Mouse (Mus musculus) ZHBTc4 (cell line): ENCODE measurements around the gene Twist1.
A peak's percentile ranks its signal among the peaks of the same experiment; 100 is the strongest.

Experiments
- DNase-seq: peaks from one replicate; pipeline ENCODE4 v3.0.0-alpha.2; 2011; ENCODE audit warnings: low read depth, low spot score

The Twist1 gene

DNA sequence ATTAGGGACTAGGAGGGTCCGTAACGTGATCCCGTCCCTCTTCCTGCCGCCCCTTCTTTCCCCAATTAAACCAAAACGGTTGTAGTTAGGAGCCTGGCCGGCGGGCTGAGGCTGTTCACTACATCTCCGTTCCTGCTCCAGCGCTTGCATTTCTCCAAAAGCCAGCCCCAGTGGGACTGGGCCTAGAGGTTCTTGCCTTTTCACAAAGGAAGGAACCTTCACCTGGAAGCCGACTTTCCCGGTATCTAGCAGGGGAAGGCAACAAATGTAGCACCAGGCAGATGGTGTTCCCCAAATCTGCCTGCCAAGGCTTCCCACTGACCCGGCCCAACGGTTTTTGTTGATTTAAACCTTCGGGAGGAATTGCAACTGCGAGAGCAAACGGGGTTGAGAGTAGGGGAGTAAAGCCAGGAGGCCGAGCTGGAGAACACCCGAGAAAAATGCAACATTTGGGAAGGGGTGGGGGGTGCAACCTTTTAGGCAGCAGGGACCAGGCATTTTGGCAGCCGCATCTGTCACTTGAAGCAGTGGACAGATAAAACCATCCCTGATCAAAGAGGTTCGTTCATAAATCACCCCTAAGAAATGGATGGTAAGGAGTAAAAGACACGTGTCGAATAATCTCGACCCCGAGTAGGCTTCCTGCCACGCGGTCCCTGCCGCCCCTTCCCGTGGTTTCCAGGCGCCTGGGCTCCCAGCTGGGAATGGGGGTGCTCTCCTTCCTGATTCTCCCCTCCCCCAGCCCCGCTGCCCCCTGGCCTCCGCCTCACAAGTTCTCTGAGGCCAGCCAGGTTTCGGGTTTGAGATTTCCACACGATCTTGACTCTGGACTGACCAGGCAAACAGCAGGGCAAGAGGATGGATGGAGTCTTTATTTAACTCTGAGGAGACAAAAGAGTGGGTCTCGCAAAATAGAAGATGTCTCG lies 9.3 kb downstream of the Twist1 start:
- peak; percentile 41 for DNase-seq

DNA sequence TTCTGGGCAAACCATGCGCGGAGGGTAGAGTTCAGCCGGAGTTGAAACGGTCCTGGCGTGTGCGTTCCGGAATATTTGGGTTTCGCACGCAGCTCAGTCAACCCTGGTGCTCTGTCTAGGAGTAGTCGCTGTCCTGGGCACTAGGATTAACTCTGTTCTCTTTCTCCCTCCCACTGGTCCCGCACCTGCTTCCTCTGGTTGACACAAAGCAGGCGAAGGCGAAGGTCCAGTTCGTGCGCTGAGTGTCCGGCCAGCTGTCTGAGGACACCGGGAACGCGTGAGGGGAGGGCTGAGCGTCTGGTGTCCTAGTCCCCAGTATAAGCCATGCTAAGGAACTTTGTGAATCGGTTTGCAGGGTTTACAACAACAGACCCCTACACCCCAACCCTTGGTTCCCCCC lies 10.0 kb downstream of the Twist1 start:
- peak; percentile 22 for DNase-seq

DNA sequence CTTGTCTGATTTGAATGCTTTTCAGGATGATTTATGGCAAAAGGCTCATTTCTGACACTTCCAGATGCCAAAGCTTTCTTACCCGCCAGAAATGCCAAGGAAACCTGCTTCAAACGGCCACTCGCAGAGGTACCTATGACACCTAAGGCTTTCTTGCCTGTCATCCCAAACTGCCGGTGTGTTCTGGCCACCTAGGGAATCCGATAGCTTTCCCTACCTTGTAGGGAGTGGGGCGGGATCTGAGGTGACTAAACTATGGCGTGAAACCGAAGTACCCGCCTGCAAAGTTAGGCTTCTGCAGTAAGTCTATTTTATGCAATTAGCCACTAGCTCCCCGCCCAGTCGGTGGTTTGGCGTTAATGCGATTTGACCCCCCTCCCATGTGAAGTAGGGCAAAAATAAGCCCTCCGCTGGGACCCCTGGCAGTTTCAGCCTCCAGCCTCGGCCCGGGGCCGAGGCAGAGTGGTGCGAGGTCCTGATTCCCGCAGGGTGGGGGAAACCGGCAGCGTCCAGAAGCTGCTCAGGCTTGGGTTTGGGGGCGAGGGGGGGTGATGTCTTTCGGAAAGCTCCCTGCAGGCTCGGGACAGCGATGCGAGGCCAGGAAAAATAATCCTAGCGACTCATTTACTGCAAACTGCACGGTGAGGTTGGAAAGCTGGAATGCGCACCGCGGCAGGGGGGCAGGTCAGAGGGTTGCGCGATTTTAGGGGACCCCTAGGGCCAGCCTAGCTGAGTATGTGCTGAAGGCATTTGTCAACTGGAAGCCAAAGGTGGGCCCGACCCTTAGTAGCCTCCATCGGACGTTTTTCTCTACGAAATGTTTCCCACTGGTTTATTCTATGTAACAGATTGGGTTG lies 10.8 kb downstream of the Twist1 start:
- DNase-seq: peak; percentile 37

DNA sequence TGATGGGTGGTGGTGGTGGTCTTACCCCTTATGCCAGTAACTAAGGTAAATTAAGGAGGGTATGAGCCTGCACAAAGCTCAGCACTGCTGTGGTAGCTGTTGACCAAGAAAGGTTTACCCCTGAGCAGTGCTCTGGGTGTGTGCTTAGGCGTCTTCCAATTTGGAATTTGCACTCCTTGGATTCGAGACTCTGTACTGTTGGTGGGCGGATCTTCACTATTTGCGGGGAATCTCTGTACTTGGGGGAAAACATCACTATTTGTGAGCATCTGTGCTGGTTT lies 11.4 kb downstream of the Twist1 start:
- no peak for DNase-seq

DNA sequence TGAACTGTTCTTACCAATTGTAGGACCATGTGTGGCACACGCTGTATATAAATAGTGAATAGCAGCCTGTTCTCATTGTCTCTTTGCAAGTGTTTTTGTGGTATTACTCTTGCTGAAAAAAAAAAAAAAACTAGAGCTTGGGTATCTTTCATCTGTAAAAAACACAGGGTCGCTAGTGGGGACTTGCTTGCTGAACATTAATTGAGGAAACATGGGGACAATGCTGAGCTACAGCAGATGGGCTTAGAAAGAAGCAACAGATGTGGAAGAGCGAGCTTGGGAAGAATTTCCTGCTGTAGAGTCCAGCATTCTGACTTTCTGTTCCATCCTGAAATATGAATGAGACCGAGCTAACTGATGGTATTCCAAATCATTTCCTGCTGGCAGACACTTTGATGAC lies 22.7 kb downstream of the Twist1 start:
- DNase-seq: no peak

DNA sequence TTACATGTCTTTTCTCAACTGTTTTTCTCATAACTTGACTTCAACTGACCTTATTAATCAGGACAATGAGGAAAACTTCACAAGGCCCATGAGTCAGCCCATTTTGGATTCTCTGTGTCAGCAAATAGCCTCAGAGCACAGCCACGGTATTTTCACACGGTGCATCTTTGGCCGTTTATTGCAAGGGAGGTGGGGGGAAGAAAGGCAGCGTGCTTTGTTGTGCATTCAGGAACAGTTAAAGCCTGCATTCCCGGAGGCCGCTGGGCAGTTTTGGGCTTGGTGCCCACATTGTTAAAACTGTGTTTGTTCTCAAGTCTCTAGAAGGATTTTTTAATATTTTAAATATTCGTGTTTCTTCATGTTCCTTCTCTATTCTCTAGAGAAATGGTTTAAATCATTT lies 24.0 kb downstream of the Twist1 start:
- no peak for DNase-seq

DNA sequence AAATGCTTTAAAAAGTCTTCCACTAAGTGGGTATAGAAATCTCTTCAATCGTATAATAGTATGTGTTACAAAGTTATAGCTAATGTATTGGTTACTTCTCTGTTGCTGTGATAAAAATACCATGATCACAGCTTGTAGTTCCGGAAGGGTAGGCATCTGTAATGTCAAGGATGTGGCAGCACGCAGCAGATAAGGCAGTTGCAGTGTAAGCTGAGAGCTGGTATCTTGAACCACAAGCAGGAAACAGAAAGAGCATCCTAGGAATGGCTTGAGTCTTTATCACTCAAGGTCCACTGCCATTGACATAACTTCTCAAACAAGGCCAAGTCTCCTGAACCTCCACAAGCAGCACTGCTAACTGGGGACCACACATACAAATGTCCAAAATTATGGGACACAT lies 35.7 kb downstream of the Twist1 start:
- DNase-seq: no peak
